Mouse (Mus musculus): ENCODE measurements around the gene Mdc1. TPM values are rescaled to one million over a fixed set of nuclear protein-coding genes. Genes with fewer than 3 reads are reported as not detected.

The Mdc1 gene
- 10.0 and 10.3 TPM in 2 replicates for polyA plus RNA-seq (2015; fragmentation: Nextera tagmentation; extraction: Ambion mirVana)

DNA sequence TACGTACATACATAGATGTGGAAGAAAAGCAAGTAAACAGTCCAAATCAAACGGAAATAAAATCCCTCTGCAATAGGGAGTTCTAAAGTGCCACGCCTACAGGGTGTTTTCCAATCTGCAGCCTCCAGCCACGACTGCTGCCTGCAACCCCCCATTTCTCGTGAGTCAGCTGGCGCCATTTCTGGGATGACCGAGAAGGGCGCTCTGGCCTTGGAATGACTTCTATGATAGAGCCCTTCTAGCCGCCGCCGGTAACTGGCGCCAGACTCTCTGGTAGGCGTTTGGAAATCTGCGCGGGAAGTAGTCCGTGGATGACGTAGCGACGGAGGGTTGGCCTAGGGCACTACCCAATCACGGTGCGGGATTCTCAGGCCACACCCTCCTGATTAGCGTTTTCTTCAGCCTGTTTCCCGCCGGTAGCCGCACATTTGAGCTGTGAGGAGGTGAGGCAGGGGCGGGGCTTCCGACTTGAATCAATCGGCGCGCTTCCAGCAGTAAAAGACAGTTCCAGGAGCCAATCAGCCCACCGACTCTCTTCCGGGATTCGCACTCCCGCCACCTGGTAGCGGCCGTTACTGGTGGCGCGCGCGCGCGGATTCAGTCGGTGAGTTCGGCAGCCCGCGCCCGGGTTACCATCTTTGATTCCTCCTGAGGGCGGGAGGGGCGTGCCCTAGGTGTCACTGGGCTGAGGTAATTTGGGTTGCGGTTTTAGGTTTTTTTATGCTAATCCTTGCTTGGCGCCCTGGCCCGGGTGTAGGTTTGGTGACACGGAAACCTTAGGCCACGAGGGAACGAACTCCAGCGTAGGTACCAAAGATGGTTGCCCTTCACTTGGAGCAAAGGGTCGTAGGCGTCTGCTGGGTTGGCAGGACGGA, at the start of gene Mdc1:
TSS of gene Mdc1 (plus strand) at position 440 of the 875 bp plus-strand sequence.
- H3K4me3 ChIP-seq (ENCODE audit: low read depth, low read length): peak within 1 kb of the TSS; percentile 77
- H3K9ac ChIP-seq (ENCODE audit: low read depth, low read length): peak within 1 kb of the TSS; percentile 84
- under 1% methylated on average over 59 of the region's 59 CpGs for WGBS (ENCODE audit: insufficient replicate concordance)
- H3K4me1 ChIP-seq (ENCODE audit: control insufficient read depth, low read depth, low read length): peaks cover 33% of the 10 kb centered on the region
- H3K4me2 ChIP-seq (ENCODE audit: low read depth, low read length): peak within 1 kb of the TSS; percentile 86
- H3K27ac ChIP-seq (ENCODE audit: low read length): peak within 1 kb of the TSS; percentile 93
- peak; percentile 86 for ATAC-seq (ENCODE audit: low read depth)
- no peaks in the 10 kb centered on the region for H3K27me3 ChIP-seq (ENCODE audit: control insufficient read depth, insufficient read depth, low read depth, low read length)
- no peaks in the 10 kb centered on the region for H3K9me3 ChIP-seq (replicated peaks; ENCODE audit: control insufficient read depth, low read length)
- peaks cover 25% of the 10 kb centered on the region for H3K36me3 ChIP-seq (ENCODE audit: control insufficient read depth, insufficient read depth)

DNA sequence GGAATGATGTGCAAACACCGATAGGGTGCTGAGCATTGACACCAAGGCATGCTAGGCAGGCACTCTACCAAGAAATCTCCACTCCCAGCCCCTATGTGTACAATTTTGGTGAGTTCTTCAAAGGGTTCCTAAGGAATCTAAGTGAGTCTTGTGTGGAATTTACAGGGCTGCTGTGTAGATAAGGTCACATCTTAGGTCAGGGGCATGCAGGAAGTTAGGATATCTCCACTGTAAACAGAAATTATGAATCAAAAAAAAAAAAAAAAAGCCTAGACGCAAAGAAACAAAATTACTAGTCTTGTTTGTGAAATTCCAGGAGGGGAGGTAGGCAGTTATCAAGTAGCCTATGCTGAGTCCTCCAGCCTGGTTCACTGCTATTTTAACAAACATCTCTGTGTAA, 48.5 kb upstream of the Mdc1 start:
- no peak overlapping the region for H3K9ac ChIP-seq (ENCODE audit: low read depth, low read length)
- 58% methylated on average over 2 of the region's 2 CpGs for WGBS (ENCODE audit: insufficient replicate concordance)
- no peaks in the 10 kb centered on the region for H3K27me3 ChIP-seq (ENCODE audit: control insufficient read depth, insufficient read depth, low read depth, low read length)
- no peaks in the 10 kb centered on the region for H3K9me3 ChIP-seq (replicated peaks; ENCODE audit: control insufficient read depth, low read length)
- peaks cover 9% of the 10 kb centered on the region for H3K4me1 ChIP-seq (ENCODE audit: control insufficient read depth, low read depth, low read length)
- H3K4me3 ChIP-seq (ENCODE audit: low read depth, low read length): no peak overlapping the region
- H3K4me2 ChIP-seq (ENCODE audit: low read depth, low read length): no peak overlapping the region
- no peaks in the 10 kb centered on the region for H3K36me3 ChIP-seq (ENCODE audit: control insufficient read depth, insufficient read depth)
- H3K27ac ChIP-seq (ENCODE audit: low read length): no peak overlapping the region
- ATAC-seq (ENCODE audit: low read depth): no peak

DNA sequence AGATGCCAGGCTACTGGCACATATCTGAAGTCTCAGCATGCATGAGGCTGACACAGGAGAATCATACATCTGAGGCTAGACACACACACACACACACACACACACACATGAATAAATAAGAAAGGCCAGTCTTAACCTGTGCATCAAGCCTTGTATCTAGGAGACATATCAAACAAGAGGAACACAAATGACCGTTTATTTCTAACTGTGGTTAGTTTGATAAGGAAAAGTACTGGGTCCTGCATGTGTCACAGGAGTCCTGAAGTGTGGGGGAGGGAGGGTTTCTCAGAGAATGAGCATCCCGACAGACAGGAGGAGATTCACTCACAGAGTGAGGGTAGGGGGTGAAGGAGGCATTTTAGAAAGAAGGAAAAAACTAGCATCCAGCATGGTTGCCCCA, 46.2 kb upstream of the Mdc1 start:
- H3K9me3 ChIP-seq (replicated peaks; ENCODE audit: control insufficient read depth, low read length): no peaks in the 10 kb centered on the region; the same call in 1 of the 2 replicates
- WGBS (ENCODE audit: insufficient replicate concordance): 17% methylated on average over 2 of the region's 2 CpGs
- no peak overlapping the region for H3K4me3 ChIP-seq (ENCODE audit: low read depth, low read length)
- peaks cover 9% of the 10 kb centered on the region for H3K4me1 ChIP-seq (ENCODE audit: control insufficient read depth, low read depth, low read length)
- H3K27ac ChIP-seq (ENCODE audit: low read length): no peak overlapping the region
- ATAC-seq (ENCODE audit: low read depth): peak; percentile 24; the same call in 1 of the 2 replicates
- H3K9ac ChIP-seq (ENCODE audit: low read depth, low read length): no peak overlapping the region
- no peaks in the 10 kb centered on the region for H3K36me3 ChIP-seq (ENCODE audit: control insufficient read depth, insufficient read depth)
- H3K27me3 ChIP-seq (ENCODE audit: control insufficient read depth, insufficient read depth, low read depth, low read length): no peaks in the 10 kb centered on the region
- H3K4me2 ChIP-seq (ENCODE audit: low read depth, low read length): no peak overlapping the region

DNA sequence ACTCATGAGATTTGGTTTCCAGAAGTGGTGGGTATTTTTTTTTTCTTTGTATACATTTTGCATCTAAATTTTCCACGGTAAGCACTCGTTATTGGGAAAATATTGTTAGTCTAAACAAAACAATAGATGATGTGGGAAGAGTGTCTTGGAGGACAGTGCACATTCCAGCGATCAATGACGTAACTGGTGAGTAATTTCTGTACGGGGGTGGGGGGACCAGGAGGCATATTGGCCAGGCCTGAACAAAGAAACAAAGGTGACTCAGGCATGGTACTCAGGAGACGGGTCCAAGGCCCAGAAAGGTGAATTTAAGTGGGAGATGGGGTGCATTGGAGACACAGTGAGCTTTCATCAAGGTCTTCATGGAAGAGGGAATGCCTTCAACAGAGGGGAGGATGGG, 45.7 kb upstream of the Mdc1 start:
- WGBS (ENCODE audit: insufficient replicate concordance): 76% methylated on average over 6 of the region's 6 CpGs
- Histone ChIP-seq H3K4me1 (ENCODE audit: control insufficient read depth, low read depth, low read length) (peaks cover 9% of the 10 kb centered on the region), H3K27ac (ENCODE audit: low read length) (no peak overlapping the region), H3K36me3 (ENCODE audit: control insufficient read depth, insufficient read depth) (no peaks in the 10 kb centered on the region), H3K4me2 (ENCODE audit: low read depth, low read length) (no peak overlapping the region), H3K9ac (ENCODE audit: low read depth, low read length) (no peak overlapping the region), H3K9me3 (replicated peaks; ENCODE audit: control insufficient read depth, low read length) (no peaks in the 10 kb centered on the region; the same call in 1 of the 2 replicates), H3K27me3 (ENCODE audit: control insufficient read depth, insufficient read depth, low read depth, low read length) (no peaks in the 10 kb centered on the region), H3K4me3 (ENCODE audit: low read depth, low read length) (no peak overlapping the region)
- ATAC-seq (ENCODE audit: low read depth): no peak

GRCm38 (mm10) chr17:35796835-35797234, 44.5 kb upstream of the Mdc1 start:
- Histone ChIP-seq H3K4me1 (ENCODE audit: control insufficient read depth, low read depth, low read length) (peaks cover 9% of the 10 kb centered on the region), H3K4me3 (ENCODE audit: low read depth, low read length) (no peak overlapping the region), H3K9me3 (replicated peaks; ENCODE audit: control insufficient read depth, low read length) (no peaks in the 10 kb centered on the region; the same call in 1 of the 2 replicates), H3K27me3 (ENCODE audit: control insufficient read depth, insufficient read depth, low read depth, low read length) (no peaks in the 10 kb centered on the region), H3K36me3 (ENCODE audit: control insufficient read depth, insufficient read depth) (no peaks in the 10 kb centered on the region), H3K4me2 (ENCODE audit: low read depth, low read length) (no peak overlapping the region), H3K9ac (ENCODE audit: low read depth, low read length) (no peak overlapping the region; the same call in 1 of the 2 replicates), H3K27ac (ENCODE audit: low read length) (no peak overlapping the region)
- 25% methylated on average over 5 of the region's 5 CpGs for WGBS (ENCODE audit: insufficient replicate concordance)
- no peak for ATAC-seq (ENCODE audit: low read depth)

DNA sequence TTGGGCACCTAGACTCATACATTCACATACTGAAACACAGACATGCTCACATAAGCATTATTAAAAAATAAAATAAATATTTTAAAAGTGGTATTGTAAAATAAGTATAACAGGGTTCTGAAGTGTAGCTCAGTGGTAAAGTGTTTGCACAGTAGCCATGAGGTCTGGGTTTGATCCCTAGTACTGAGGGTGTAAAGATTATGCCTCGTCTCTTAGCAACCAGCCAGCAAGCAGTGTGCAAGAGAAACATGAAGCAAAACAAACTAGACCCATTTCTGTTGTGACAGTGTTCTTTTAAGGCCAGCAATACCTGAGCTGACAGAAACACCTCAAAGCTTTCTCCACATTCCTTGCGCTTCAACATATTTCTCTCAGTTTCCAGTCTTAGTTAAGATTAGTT, 40.4 kb upstream of the Mdc1 start:
- H3K27me3 ChIP-seq (ENCODE audit: control insufficient read depth, insufficient read depth, low read depth, low read length): no peaks in the 10 kb centered on the region
- no peak overlapping the region for H3K4me2 ChIP-seq (ENCODE audit: low read depth, low read length)
- peak; percentile 43; the same call in 1 of the 2 replicates for ATAC-seq (ENCODE audit: low read depth)
- no peak overlapping the region for H3K27ac ChIP-seq (ENCODE audit: low read length)
- H3K4me1 ChIP-seq (ENCODE audit: control insufficient read depth, low read depth, low read length): peaks cover 5% of the 10 kb centered on the region
- H3K9ac ChIP-seq (ENCODE audit: low read depth, low read length): no peak overlapping the region
- no peaks in the 10 kb centered on the region for H3K36me3 ChIP-seq (ENCODE audit: control insufficient read depth, insufficient read depth)
- no peaks in the 10 kb centered on the region; the same call in 1 of the 2 replicates for H3K9me3 ChIP-seq (replicated peaks; ENCODE audit: control insufficient read depth, low read length)
- 62% methylated on average over 2 of the region's 2 CpGs for WGBS (ENCODE audit: insufficient replicate concordance)
- no peak overlapping the region for H3K4me3 ChIP-seq (ENCODE audit: low read depth, low read length)

GRCm38 (mm10) chr17:35803020-35803419, 38.3 kb upstream of the Mdc1 start:
- 60% methylated on average over 6 of the region's 6 CpGs for WGBS (ENCODE audit: insufficient replicate concordance)
- H3K27ac ChIP-seq (ENCODE audit: low read length): no peak overlapping the region
- no peak for ATAC-seq (ENCODE audit: low read depth)
- no peaks in the 10 kb centered on the region for H3K36me3 ChIP-seq (ENCODE audit: control insufficient read depth, insufficient read depth)
- no peaks in the 10 kb centered on the region for H3K27me3 ChIP-seq (ENCODE audit: control insufficient read depth, insufficient read depth, low read depth, low read length)
- no peaks in the 10 kb centered on the region for H3K4me1 ChIP-seq (ENCODE audit: control insufficient read depth, low read depth, low read length)
- H3K9ac ChIP-seq (ENCODE audit: low read depth, low read length): no peak overlapping the region
- no peaks in the 10 kb centered on the region; the same call in 1 of the 2 replicates for H3K9me3 ChIP-seq (replicated peaks; ENCODE audit: control insufficient read depth, low read length)
- no peak overlapping the region for H3K4me2 ChIP-seq (ENCODE audit: low read depth, low read length)
- no peak overlapping the region for H3K4me3 ChIP-seq (ENCODE audit: low read depth, low read length)

DNA sequence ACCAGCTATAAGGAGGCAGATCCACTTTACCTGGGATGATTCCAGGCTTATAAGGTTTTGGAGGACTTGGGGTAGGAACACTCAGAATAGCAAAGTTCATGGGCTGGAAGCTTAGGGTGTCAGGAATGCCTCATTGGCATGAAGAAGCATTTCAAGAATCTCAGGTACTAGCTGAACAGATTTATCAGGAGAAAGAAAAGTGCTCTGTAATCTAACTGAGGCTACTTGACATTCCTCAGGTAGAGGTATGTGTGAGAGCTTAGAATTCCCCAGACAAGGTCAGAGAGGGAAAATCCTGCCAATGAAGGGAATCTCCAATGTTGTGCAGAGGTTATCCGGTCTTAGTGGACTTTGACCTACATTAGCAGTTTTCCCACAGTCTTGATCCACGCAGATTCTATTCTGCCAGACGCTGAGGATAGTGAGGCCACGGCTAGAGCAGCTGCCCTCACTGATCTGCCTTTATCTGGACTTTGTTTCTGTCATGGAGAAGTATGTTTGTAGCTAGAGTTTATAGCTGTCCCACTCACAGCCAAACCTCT, 37.4 kb upstream of the Mdc1 start:
- H3K4me3 ChIP-seq (ENCODE audit: low read depth, low read length): no peak overlapping the region
- no peaks in the 10 kb centered on the region for H3K36me3 ChIP-seq (ENCODE audit: control insufficient read depth, insufficient read depth)
- H3K9ac ChIP-seq (ENCODE audit: low read depth, low read length): no peak overlapping the region
- no peak overlapping the region for H3K27ac ChIP-seq (ENCODE audit: low read length)
- H3K27me3 ChIP-seq (ENCODE audit: control insufficient read depth, insufficient read depth, low read depth, low read length): no peaks in the 10 kb centered on the region
- no peaks in the 10 kb centered on the region for H3K9me3 ChIP-seq (replicated peaks; ENCODE audit: control insufficient read depth, low read length)
- no peak overlapping the region for H3K4me2 ChIP-seq (ENCODE audit: low read depth, low read length)
- ATAC-seq (ENCODE audit: low read depth): no peak
- 54% methylated on average over 4 of the region's 4 CpGs for WGBS (ENCODE audit: insufficient replicate concordance)
- H3K4me1 ChIP-seq (ENCODE audit: control insufficient read depth, low read depth, low read length): no peaks in the 10 kb centered on the region

- ATAC-seq (ENCODE audit: low read depth): no peak
- 54% methylated on average over 9 of the region's 9 CpGs for WGBS (ENCODE audit: insufficient replicate concordance)
Measured at GRCm38 (mm10) chr17:35808073-35808472, 33.2 kb upstream of the Mdc1 start.

More at GRCm38 (mm10) chr17:35808073-35808472, 33.2 kb upstream of the Mdc1 start:
- Histone ChIP-seq H3K9me3 (replicated peaks; ENCODE audit: control insufficient read depth, low read length) (no peaks in the 10 kb centered on the region), H3K4me2 (ENCODE audit: low read depth, low read length) (no peak overlapping the region), H3K27me3 (ENCODE audit: control insufficient read depth, insufficient read depth, low read depth, low read length) (no peaks in the 10 kb centered on the region), H3K36me3 (ENCODE audit: control insufficient read depth, insufficient read depth) (no peaks in the 10 kb centered on the region), H3K27ac (ENCODE audit: low read length) (peak overlapping the region; percentile 4; the same call in 1 of the 2 replicates), H3K4me1 (ENCODE audit: control insufficient read depth, low read depth, low read length) (no peaks in the 10 kb centered on the region; the same call in 1 of the 2 replicates), H3K9ac (ENCODE audit: low read depth, low read length) (no peak overlapping the region), H3K4me3 (ENCODE audit: low read depth, low read length) (no peak overlapping the region)

Data from liver, embryonic 16.5 days (tissue).